Mouse (Mus musculus): ENCODE data around the gene Kcnip2.

DNA sequence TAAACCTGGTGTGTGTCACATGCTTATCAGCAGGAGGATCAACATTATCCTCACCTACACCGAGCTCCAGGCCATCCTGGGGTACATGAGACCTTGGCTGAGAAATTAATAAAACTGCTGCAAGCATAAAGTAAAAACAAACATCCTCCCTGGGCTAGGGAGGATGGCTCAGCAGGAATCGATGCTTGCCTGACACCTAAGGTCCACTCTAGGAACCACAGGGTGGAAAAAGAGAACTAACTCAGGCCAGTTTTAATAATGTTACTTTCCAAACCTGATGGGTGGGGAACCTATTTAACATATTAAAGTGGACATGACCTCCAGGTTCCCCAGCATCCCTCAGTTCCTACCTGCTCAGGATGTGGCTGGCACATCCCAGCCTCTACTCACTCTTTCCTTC, 14.8 kb upstream of the Kcnip2 start:
- TF ChIP-seq CTCF (conservative IDR thresholded peaks at IDR 0.05; ENCODE audit: low read length) (no peak), NANOG (IDR thresholded peaks at IDR 0.05; ENCODE audit: borderline replicate concordance, low read length) (no peak), POU5F1 (IDR thresholded peaks at IDR 0.05; ENCODE audit: borderline replicate concordance, low read length) (no peak)

Measured in E14TG2a.4 (cell line).